Mouse (Mus musculus) urinary bladder, postnatal 36 days (tissue): ENCODE measurements at regions not wholly inside any gene's neighbourhood (a gene's known extent, or its start where the extent isn't known, plus 50 kb on each side); places are given as distances from the start of the nearest gene placed in this dataset.

Experiments
- DNase-seq, 2 experiments: peaks; one replicate each; pipeline ENCODE4 v3.0.0; 2022; ENCODE audit warnings: low spot score in 2 of 2, mixed read lengths in 1 of 2

DNA sequence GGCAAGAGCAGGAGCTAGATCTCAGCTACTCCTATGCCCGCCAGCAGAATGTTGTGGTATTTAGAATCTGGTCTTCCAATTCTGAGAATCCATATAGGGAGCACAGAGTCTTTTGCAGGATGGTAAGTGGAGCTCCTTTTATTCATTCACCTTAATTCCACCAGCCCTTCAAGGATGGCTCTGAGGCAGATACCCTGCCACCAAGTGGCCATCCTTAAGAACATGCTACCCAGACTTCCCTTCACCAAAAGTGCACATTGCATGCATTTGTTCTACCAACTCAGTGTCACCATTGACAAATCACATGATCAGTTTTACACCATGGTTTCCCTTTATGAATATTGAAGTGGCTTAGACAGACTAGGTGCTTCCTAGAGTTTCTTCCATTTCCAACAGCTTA is 186.1 kb upstream of the Cd180 start:
- DNase-seq: no peak

- no peak for DNase-seq
Measured at GRCm38 (mm10) chr13:102507916-102508315, 185.4 kb upstream of the Cd180 start.

- no peak for DNase-seq
Measured at GRCm38 (mm10) chr13:102510733-102511279, 182.6 kb upstream of the Cd180 start.

DNA sequence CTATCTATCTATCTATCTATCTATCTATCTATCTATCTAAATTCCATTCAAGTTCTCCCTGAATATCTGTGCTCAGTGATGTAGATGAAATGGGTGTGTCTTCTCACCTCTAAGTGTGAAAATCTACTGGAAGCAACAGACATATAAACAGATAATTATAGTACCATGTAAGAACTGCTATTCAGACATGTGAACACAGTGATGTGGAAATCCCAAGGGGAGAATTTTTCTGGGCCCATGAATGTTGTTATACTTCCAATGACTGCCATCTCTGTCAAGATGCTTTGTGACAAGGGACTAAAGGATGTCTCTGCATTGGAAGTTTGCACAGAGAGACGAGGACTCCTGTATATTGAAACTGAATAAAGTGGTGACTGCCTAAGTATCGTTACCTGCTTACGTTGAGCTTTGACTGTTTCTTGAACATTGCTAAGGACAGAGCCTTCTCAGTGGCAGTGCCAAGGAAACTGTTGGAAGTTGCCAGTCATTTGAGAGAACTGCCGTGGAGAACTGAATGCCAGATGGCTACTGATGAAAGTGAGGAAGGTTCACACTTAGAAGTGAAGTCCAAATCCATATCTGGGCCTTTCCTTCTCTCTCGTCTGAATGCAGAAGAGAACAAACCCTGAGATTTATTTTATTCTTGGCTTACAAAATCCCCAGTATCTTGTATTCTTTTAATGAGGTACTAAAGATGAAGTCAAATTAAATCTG is 175.0 kb upstream of the Cd180 start:
- DNase-seq: no peak

DNA sequence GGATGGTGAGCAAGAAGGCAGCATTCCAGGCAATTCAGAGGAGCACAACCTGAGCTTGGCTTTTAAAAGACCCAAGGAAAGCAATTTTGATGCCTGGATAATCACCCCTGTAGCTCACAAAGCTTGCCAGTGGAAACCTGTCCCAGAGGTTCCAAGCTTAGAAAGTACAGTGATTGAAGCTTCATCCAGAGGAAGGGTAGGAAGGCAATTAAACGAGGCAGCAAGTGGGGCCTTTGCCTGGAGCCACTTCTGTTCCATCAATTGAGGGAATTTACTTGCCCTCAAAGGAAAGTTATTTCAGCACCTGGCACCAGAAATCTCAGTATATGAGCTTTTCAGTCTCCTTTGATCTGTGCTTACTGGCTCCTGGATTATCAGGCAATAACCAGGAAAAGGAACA is 171.9 kb upstream of the Cd180 start:
- DNase-seq: no peak

DNA sequence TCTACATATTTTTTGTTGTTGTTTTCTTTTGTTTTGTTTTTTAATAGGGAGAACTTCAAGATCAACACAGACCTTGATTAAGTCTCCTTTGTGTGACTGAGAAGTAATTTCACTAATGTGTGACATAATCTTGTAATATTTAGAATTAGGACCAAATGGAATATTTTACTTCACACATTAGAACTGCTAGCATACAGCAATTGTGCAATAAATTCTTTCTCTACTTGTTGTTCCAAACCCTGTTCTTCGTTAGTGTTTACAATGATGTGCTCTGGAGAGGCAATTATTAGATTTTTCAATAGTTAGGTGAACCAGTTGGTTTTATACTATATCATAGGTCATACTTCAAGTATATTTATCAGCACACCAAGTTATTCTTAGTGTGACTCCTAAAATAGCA is 171.3 kb upstream of the Cd180 start:
- DNase-seq: no peak

- DNase-seq: no peak
Measured at GRCm38 (mm10) chr13:102526621-102527140, 166.7 kb upstream of the Cd180 start.

- peak in 1 of 2 experiments; percentile 25 for DNase-seq
Measured at GRCm38 (mm10) chr13:102533784-102534183, 159.6 kb upstream of the Cd180 start.

GRCm38 (mm10) chr13:102537424-102538242 is 155.7 kb upstream of the Cd180 start:
- DNase-seq: no peak

GRCm38 (mm10) chr13:102540436-102540835 is 152.9 kb upstream of the Cd180 start:
- no peak for DNase-seq

GRCm38 (mm10) chr13:102544359-102545165 is 148.8 kb upstream of the Cd180 start:
- no peak for DNase-seq

GRCm38 (mm10) chr13:102545845-102546615 is 147.3 kb upstream of the Cd180 start:
- no peak for DNase-seq

- no peak for DNase-seq
Measured at GRCm38 (mm10) chr13:102548252-102548651, 145.1 kb upstream of the Cd180 start.

DNA sequence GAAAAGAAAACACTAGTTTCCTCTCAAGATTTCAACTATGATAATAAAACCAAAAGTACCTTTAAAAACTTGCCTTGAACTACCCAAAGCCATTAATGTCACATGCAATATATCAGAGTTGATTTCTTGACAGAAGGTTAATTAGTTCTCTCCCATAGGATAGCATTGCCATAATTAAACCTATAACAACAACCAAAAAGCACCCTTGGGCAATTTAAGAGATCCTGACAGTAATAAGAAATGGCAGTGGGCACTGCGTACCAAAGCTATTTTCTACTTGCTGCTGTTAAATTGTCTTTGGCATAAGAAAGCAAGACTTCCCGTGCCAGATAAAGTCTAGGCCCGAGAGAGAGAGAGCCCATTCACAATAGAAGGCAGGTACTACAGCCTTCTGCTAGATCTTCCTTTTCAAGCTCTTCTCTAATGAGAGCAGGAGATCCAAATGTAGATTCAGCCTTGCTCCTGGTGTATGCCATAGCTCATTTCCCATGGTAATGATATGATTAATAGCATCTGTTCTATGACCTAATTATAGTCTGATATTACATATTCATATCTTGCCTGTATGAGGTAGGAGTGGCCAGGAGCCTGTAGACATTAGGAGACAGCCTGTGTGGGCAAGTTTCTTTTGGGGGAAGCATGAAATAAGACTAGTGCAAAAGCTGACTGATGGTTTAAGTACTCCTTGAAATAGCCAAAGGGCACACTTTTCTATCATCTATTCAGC is 126.3 kb upstream of the Cd180 start:
- DNase-seq: no peak

DNA sequence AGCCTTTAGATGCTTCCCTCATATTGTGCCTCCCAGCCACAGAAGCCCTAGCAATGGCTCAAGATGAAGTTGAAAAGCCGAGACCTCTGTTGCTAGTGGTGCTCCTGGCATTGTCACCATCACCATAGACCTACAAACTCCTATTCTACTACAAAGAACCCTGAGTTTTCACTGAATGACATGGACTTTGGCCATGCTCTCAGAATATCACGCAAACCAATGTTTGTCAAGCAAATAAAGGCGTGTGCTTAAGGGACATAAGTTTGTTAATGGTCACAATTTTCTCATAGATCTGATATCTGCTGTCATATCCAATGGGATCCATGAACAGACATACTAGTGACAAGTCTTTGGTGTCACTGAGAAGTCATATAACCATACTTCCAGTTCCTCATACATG is 123.8 kb upstream of the Cd180 start:
- no peak for DNase-seq

DNA sequence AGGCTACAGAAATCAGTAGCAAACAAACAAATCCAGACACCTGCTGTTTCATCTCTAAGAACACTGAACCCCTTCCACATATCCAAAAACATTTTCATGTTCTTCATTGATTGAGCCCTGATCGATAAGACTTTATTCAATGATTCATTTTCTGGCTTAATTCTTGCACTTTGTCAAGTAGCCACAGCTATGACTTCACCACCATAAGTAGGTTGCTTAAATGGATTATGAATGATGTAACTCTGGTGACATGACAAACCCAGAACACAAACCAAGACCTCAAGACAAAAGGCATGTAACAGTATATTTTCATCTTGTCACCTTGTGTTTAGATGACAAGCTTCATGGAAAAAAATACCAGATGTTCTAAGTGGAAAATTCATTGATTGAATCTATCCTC is 123.1 kb upstream of the Cd180 start:
- DNase-seq: no peak

DNA sequence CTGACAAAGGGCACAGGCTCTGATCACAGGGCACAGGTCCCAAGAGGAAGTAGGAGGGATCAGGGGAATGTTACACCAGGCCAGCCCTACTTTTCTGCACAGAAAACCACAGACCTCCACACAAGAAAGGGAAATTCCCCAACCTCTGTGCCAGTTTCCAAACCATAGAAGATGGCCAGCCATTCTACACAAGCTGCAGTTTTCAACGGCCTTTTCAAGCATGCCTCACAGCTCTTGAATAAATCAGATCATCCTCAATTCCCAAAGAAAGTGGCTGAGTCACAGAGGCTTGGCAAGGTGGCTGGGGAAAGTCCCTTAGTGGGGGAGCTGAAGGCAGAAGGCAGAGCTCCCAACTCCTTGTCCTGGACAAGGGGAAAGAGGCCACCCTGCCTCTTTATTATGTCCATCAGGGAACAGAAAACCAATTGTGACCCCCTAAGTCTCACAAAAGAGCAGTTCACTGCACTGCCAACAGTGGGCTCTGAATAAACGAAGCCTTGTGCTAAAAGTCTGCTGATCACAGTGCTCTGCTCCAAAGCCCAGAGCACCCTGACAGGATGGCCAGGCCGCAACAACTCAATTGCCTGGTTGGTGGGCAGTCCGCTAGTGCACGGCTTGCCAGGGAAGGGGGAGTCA is 120.0 kb upstream of the Cd180 start:
- no peak for DNase-seq

- DNase-seq: no peak
Measured at GRCm38 (mm10) chr13:102576871-102577662, 116.3 kb upstream of the Cd180 start.

GRCm38 (mm10) chr13:102578811-102579210 is 114.5 kb upstream of the Cd180 start:
- DNase-seq: peak in 1 of 2 experiments; percentile 54
